Mouse (Mus musculus) stomach, postnatal 0 days (tissue): ENCODE data around the gene Morn4.
"Not testable (repeated sequence)": the region's sequence is repeated elsewhere in the genome, so short reads cannot be mapped to it uniquely, and the experiment has no call there.

Experiments
- CTCF ChIP-seq: IDR thresholded peaks from 2 replicates; pipeline ENCODE4 v1.5.1; 2016; ENCODE audit warnings: antibody characterized with exemption, low read depth, mild to moderate bottlenecking, moderate library complexity
- EP300 ChIP-seq: optimal IDR thresholded peaks from 2 replicates; pipeline ENCODE3; 2016; ENCODE audit warnings: antibody characterized with exemption

- TF ChIP-seq CTCF, EP300: not testable (repeated sequence)
Measured at GRCm38 (mm10) chr19:42081613-42082012, 4.5 kb downstream of the Morn4 start.
